Mouse (Mus musculus): Measurements from ENCODE around the gene Nlk.

Gene Nlk

GRCm38 (mm10) chr11:78696777-78697752 lies at the start of gene Nlk:
Gene Nlk, minus strand, starts transcription at chr11:78697373.
- H3K27me3 ChIP-seq (ENCODE audit: control insufficient read depth, insufficient read depth, low read length, poor library complexity, severe bottlenecking) = no peaks in the 10 kb centered on the region
- no peaks in the 10 kb centered on the region for H3K36me3 ChIP-seq (ENCODE audit: control insufficient read depth, insufficient read depth, low read length, poor library complexity, severe bottlenecking)
- DNase-seq (ENCODE audit: low read depth, low spot score) = peak; percentile 99

- H3K36me3 ChIP-seq (ENCODE audit: control insufficient read depth, insufficient read depth, low read length, poor library complexity, severe bottlenecking) = no peaks in the 10 kb centered on the region
- DNase-seq (ENCODE audit: low read depth, low spot score) = no peak
- no peaks in the 10 kb centered on the region for H3K27me3 ChIP-seq (ENCODE audit: control insufficient read depth, insufficient read depth, low read length, poor library complexity, severe bottlenecking)
Measured at GRCm38 (mm10) chr11:78746264-78746663, 49.1 kb upstream of the Nlk start.

- no peak for DNase-seq (ENCODE audit: low read depth, low spot score)
- Histone ChIP-seq H3K36me3 (ENCODE audit: control insufficient read depth, insufficient read depth, low read length, poor library complexity, severe bottlenecking) (no peaks in the 10 kb centered on the region), H3K27me3 (ENCODE audit: control insufficient read depth, insufficient read depth, low read length, poor library complexity, severe bottlenecking) (no peaks in the 10 kb centered on the region)
Measured at GRCm38 (mm10) chr11:78745475-78745874, 48.3 kb upstream of the Nlk start.

GRCm38 (mm10) chr11:78742461-78742860 lies 45.3 kb upstream of the Nlk start:
- DNase-seq (ENCODE audit: low read depth, low spot score) = no peak

GRCm38 (mm10) chr11:78741958-78742357 lies 44.8 kb upstream of the Nlk start:
- H3K36me3 ChIP-seq (ENCODE audit: control insufficient read depth, insufficient read depth, low read length, poor library complexity, severe bottlenecking) = no peaks in the 10 kb centered on the region
- H3K27me3 ChIP-seq (ENCODE audit: control insufficient read depth, insufficient read depth, low read length, poor library complexity, severe bottlenecking) = no peaks in the 10 kb centered on the region

More at GRCm38 (mm10) chr11:78742461-78742860, 45.3 kb upstream of the Nlk start:
- no peaks in the 10 kb centered on the region for H3K27me3 ChIP-seq (ENCODE audit: control insufficient read depth, insufficient read depth, low read length, poor library complexity, severe bottlenecking)
- no peaks in the 10 kb centered on the region for H3K36me3 ChIP-seq (ENCODE audit: control insufficient read depth, insufficient read depth, low read length, poor library complexity, severe bottlenecking)

GRCm38 (mm10) chr11:78739361-78739760 lies 42.2 kb upstream of the Nlk start:
- no peaks in the 10 kb centered on the region for H3K36me3 ChIP-seq (ENCODE audit: control insufficient read depth, insufficient read depth, low read length, poor library complexity, severe bottlenecking)
- no peaks in the 10 kb centered on the region for H3K27me3 ChIP-seq (ENCODE audit: control insufficient read depth, insufficient read depth, low read length, poor library complexity, severe bottlenecking)
- DNase-seq (ENCODE audit: low read depth, low spot score) = no peak

More at GRCm38 (mm10) chr11:78741958-78742357, 44.8 kb upstream of the Nlk start:
- DNase-seq (ENCODE audit: low read depth, low spot score) = no peak

GRCm38 (mm10) chr11:78736877-78737408 lies 39.8 kb upstream of the Nlk start:
- Histone ChIP-seq H3K27me3 (ENCODE audit: control insufficient read depth, insufficient read depth, low read length, poor library complexity, severe bottlenecking) (no peaks in the 10 kb centered on the region), H3K36me3 (ENCODE audit: control insufficient read depth, insufficient read depth, low read length, poor library complexity, severe bottlenecking) (no peaks in the 10 kb centered on the region)
- DNase-seq (ENCODE audit: low read depth, low spot score) = no peak

GRCm38 (mm10) chr11:78735168-78735567 lies 38.0 kb upstream of the Nlk start:
- no peaks in the 10 kb centered on the region for H3K36me3 ChIP-seq (ENCODE audit: control insufficient read depth, insufficient read depth, low read length, poor library complexity, severe bottlenecking)
- no peaks in the 10 kb centered on the region for H3K27me3 ChIP-seq (ENCODE audit: control insufficient read depth, insufficient read depth, low read length, poor library complexity, severe bottlenecking)
- DNase-seq (ENCODE audit: low read depth, low spot score) = no peak

- no peak for DNase-seq (ENCODE audit: low read depth, low spot score)
- H3K36me3 ChIP-seq (ENCODE audit: control insufficient read depth, insufficient read depth, low read length, poor library complexity, severe bottlenecking) = no peaks in the 10 kb centered on the region
- no peaks in the 10 kb centered on the region for H3K27me3 ChIP-seq (ENCODE audit: control insufficient read depth, insufficient read depth, low read length, poor library complexity, severe bottlenecking)
Measured at GRCm38 (mm10) chr11:78732619-78733018, 35.4 kb upstream of the Nlk start.

GRCm38 (mm10) chr11:78730902-78731301 lies 33.7 kb upstream of the Nlk start:
- H3K36me3 ChIP-seq (ENCODE audit: control insufficient read depth, insufficient read depth, low read length, poor library complexity, severe bottlenecking) = no peaks in the 10 kb centered on the region
- DNase-seq (ENCODE audit: low read depth, low spot score) = no peak
- no peaks in the 10 kb centered on the region for H3K27me3 ChIP-seq (ENCODE audit: control insufficient read depth, insufficient read depth, low read length, poor library complexity, severe bottlenecking)

- DNase-seq (ENCODE audit: low read depth, low spot score) = no peak
Measured at GRCm38 (mm10) chr11:78728041-78728440, 30.9 kb upstream of the Nlk start.

GRCm38 (mm10) chr11:78726366-78726765 lies 29.2 kb upstream of the Nlk start:
- no peak for DNase-seq (ENCODE audit: low read depth, low spot score)
- no peaks in the 10 kb centered on the region for H3K36me3 ChIP-seq (ENCODE audit: control insufficient read depth, insufficient read depth, low read length, poor library complexity, severe bottlenecking)

More at GRCm38 (mm10) chr11:78728041-78728440, 30.9 kb upstream of the Nlk start:
- Histone ChIP-seq H3K36me3 (ENCODE audit: control insufficient read depth, insufficient read depth, low read length, poor library complexity, severe bottlenecking) (no peaks in the 10 kb centered on the region), H3K27me3 (ENCODE audit: control insufficient read depth, insufficient read depth, low read length, poor library complexity, severe bottlenecking) (no peaks in the 10 kb centered on the region)

GRCm38 (mm10) chr11:78724792-78725191 lies 27.6 kb upstream of the Nlk start:
- no peak for DNase-seq (ENCODE audit: low read depth, low spot score)
- H3K36me3 ChIP-seq (ENCODE audit: control insufficient read depth, insufficient read depth, low read length, poor library complexity, severe bottlenecking) = no peaks in the 10 kb centered on the region
- H3K27me3 ChIP-seq (ENCODE audit: control insufficient read depth, insufficient read depth, low read length, poor library complexity, severe bottlenecking) = no peaks in the 10 kb centered on the region

More at GRCm38 (mm10) chr11:78726366-78726765, 29.2 kb upstream of the Nlk start:
- H3K27me3 ChIP-seq (ENCODE audit: control insufficient read depth, insufficient read depth, low read length, poor library complexity, severe bottlenecking) = no peaks in the 10 kb centered on the region

- no peak for DNase-seq (ENCODE audit: low read depth, low spot score)
- H3K27me3 ChIP-seq (ENCODE audit: control insufficient read depth, insufficient read depth, low read length, poor library complexity, severe bottlenecking) = no peaks in the 10 kb centered on the region
Measured at GRCm38 (mm10) chr11:78721419-78721818, 24.2 kb upstream of the Nlk start.

GRCm38 (mm10) chr11:78717655-78718054 lies 20.5 kb upstream of the Nlk start:
- Histone ChIP-seq H3K27me3 (ENCODE audit: control insufficient read depth, insufficient read depth, low read length, poor library complexity, severe bottlenecking) (no peaks in the 10 kb centered on the region), H3K36me3 (ENCODE audit: control insufficient read depth, insufficient read depth, low read length, poor library complexity, severe bottlenecking) (no peaks in the 10 kb centered on the region)
- no peak for DNase-seq (ENCODE audit: low read depth, low spot score)

More at GRCm38 (mm10) chr11:78721419-78721818, 24.2 kb upstream of the Nlk start:
- no peaks in the 10 kb centered on the region for H3K36me3 ChIP-seq (ENCODE audit: control insufficient read depth, insufficient read depth, low read length, poor library complexity, severe bottlenecking)
